ENCODE assay signal across 12 mouse cellular contexts in the genomic region with DNA sequence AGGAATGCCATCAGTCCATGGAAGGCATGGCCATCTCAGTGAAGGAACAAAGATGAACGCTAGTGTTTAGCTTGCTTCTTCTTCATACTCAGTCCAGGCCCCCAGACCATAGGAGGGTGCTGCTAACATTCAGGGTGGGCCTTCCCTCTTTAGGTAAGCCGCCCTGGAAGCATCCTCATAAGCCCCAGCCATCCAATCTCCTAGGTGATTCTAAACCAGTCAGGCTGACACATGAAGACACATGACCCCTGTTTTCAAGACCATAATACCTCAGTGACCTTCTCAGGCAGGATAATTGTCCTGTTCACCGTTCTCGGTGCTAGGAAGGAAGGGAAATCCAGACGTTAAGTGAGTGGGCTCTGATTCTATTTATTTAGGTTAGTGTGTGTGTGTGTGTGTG.
DNase-seq lines count a peak whose midpoint lies in the region; ATAC-seq and TF ChIP-seq lines count a peak whose summit lies in the region.
"Had no signal": no experiment of that assay in that cellular context is flagged by ENCODE, and none has a peak within 500 bp of the region (broad histone marks: within the 10 kb centered on the region; RNA-seq: fewer than 3 reads in every experiment).

No protein-coding gene starts in this region.

- H3K9ac ChIP-seq in heart, embryonic 12.5 days: peak overlapping the region; percentile 25; the same call in 1 of the 2 replicates
- no peak overlapping the region for H3K9ac ChIP-seq in lung, embryonic 16.5 days (ENCODE audit: low read length)
- H3K9ac ChIP-seq in heart, postnatal 0 days (replicated peaks; ENCODE audit: low read depth, low read length): no peak overlapping the region
- H3K9ac ChIP-seq in stomach, embryonic 14.5 days (replicated peaks; ENCODE audit: low read depth, low read length): no peak overlapping the region

- no peak for TF ChIP-seq CTCF in heart, postnatal 0 days (IDR thresholded peaks at IDR 0.05; ENCODE audit: low read depth)

- H3K9me3 ChIP-seq in heart, embryonic 12.5 days (replicated peaks): no peaks in the 10 kb centered on the region
- no peaks in the 10 kb centered on the region for H3K9me3 ChIP-seq in lung, embryonic 16.5 days (ENCODE audit: control insufficient read depth, low read length)
- no peaks in the 10 kb centered on the region for H3K9me3 ChIP-seq in heart, postnatal 0 days (replicated peaks; ENCODE audit: control insufficient read depth, low read length)
- H3K9me3 ChIP-seq in stomach, embryonic 14.5 days (ENCODE audit: control insufficient read depth, low read depth, low read length): no peaks in the 10 kb centered on the region
- H3K9me3 ChIP-seq: limb, embryonic 13.5 days; midbrain, embryonic 10.5 days had no signal

- no peak for DNase-seq in heart, postnatal 10 days
- no peak for DNase-seq in lung, postnatal 14 days
- DNase-seq in heart, postnatal 0 days (ENCODE audit: low spot score): no peak
- no peak for DNase-seq in layer of hippocampus, postnatal 36 days
- DNase-seq in left cerebral cortex, postnatal 25 days (ENCODE audit: low spot score in 2 of 2): no peak
- DNase-seq: cerebellum, postnatal 36 days; retina, postnatal 1 day had no signal

- TF ChIP-seq EP300 in heart, postnatal 0 days (IDR thresholded peaks at IDR 0.05; ENCODE audit: low read depth): no peak

- 67% methylated on average over 5 of the region's 5 CpGs for WGBS in heart, embryonic 12.5 days
- WGBS in lung, embryonic 16.5 days: 71% methylated on average over 5 of the region's 5 CpGs
- 66% methylated on average over 5 of the region's 5 CpGs for WGBS in heart, postnatal 0 days
- WGBS in stomach, embryonic 14.5 days: 64% methylated on average over 5 of the region's 5 CpGs

- no peak overlapping the region for H3K4me3 ChIP-seq in heart, embryonic 12.5 days
- H3K4me3 ChIP-seq in lung, embryonic 16.5 days (ENCODE audit: low read length): no peak overlapping the region
- H3K4me3 ChIP-seq in heart, postnatal 0 days (ENCODE audit: low read depth, low read length): no peak overlapping the region
- no peak overlapping the region for H3K4me3 ChIP-seq in stomach, embryonic 14.5 days (ENCODE audit: low read depth, low read length)

- intact Hi-C loops in heart, postnatal 10 days (cut with DNase I): loop anchor here (5.0 kb wide), 1 partner anchor 208 kb away; no protein-coding TSS in a partner anchor
- intact Hi-C loops in left cerebral cortex, postnatal 25 days (cut with DNase I): loop anchor here (1.0 to 5.0 kb wide), 2 partner anchors 62 to 120 kb away; no protein-coding TSS in a partner anchor

- H3K4me2 ChIP-seq in heart, embryonic 12.5 days: peak overlapping the region; percentile 74
- no peak overlapping the region for H3K4me2 ChIP-seq in lung, embryonic 16.5 days (ENCODE audit: low read depth, low read length)
- H3K4me2 ChIP-seq in heart, postnatal 0 days (ENCODE audit: low read depth, low read length): no peak overlapping the region
- peak overlapping the region; percentile 59 for H3K4me2 ChIP-seq in stomach, embryonic 14.5 days (replicated peaks; ENCODE audit: low read depth, low read length)

- no peak for ATAC-seq in heart, embryonic 12.5 days (ENCODE audit: insufficient number of reproducible peaks, low FRiP score)
- ATAC-seq in lung, embryonic 16.5 days (ENCODE audit: low read depth): no peak
- ATAC-seq in heart, postnatal 0 days (ENCODE audit: insufficient read depth, low read depth): no peak
- ATAC-seq in stomach, embryonic 14.5 days (ENCODE audit: insufficient number of reproducible peaks, insufficient read depth, low FRiP score, low read depth): no peak

- H3K27me3 ChIP-seq in heart, embryonic 12.5 days (replicated peaks): no peaks in the 10 kb centered on the region
- no peaks in the 10 kb centered on the region for H3K27me3 ChIP-seq in lung, embryonic 16.5 days (ENCODE audit: control insufficient read depth, insufficient read depth, low read depth, low read length)
- H3K27me3 ChIP-seq in heart, postnatal 0 days (ENCODE audit: control insufficient read depth, insufficient read depth, low read length): no peaks in the 10 kb centered on the region
- no peaks in the 10 kb centered on the region for H3K27me3 ChIP-seq in stomach, embryonic 14.5 days (ENCODE audit: control insufficient read depth, insufficient read depth, low read length)

- no peaks in the 10 kb centered on the region for H3K36me3 ChIP-seq in heart, embryonic 12.5 days
- no peaks in the 10 kb centered on the region for H3K36me3 ChIP-seq in lung, embryonic 16.5 days (ENCODE audit: control insufficient read depth, insufficient read depth, low read length)
- no peaks in the 10 kb centered on the region for H3K36me3 ChIP-seq in heart, postnatal 0 days (replicated peaks; ENCODE audit: control insufficient read depth, insufficient read depth, low read length)
- H3K36me3 ChIP-seq in stomach, embryonic 14.5 days (ENCODE audit: control insufficient read depth, insufficient read depth, low read length): no peaks in the 10 kb centered on the region
- H3K36me3 ChIP-seq: limb, embryonic 13.5 days; midbrain, embryonic 10.5 days had no signal

- peak overlapping the region; percentile 95 for H3K27ac ChIP-seq in heart, embryonic 12.5 days (ENCODE audit: poor library complexity, severe bottlenecking)
- peak overlapping the region; percentile 97 for H3K27ac ChIP-seq in lung, embryonic 16.5 days (ENCODE audit: low read length)
- H3K27ac ChIP-seq in heart, postnatal 0 days (ENCODE audit: low read depth): peak overlapping the region; percentile 89; the same call in 1 of the 2 replicates
- peak overlapping the region; percentile 94; the same call in 1 of the 2 replicates for H3K27ac ChIP-seq in stomach, embryonic 14.5 days (ENCODE audit: low read length)

- peaks cover 43% of the 10 kb centered on the region for H3K4me1 ChIP-seq in heart, embryonic 12.5 days (replicated peaks)
- peaks cover 41% of the 10 kb centered on the region for H3K4me1 ChIP-seq in lung, embryonic 16.5 days (replicated peaks; ENCODE audit: control insufficient read depth, insufficient read depth, low read length)
- peaks cover 32% of the 10 kb centered on the region for H3K4me1 ChIP-seq in heart, postnatal 0 days (ENCODE audit: control insufficient read depth, insufficient read depth)
- H3K4me1 ChIP-seq in stomach, embryonic 14.5 days (ENCODE audit: control insufficient read depth, insufficient read depth, low read length): peaks cover 36% of the 10 kb centered on the region

Comparison
In these comparisons a context has a peak if more than half of its experiments do, and no peak if none do; other contexts are left out.
1. H3K4me2 ChIP-seq: peak in heart, embryonic 12.5 days (single experiment) and stomach, embryonic 14.5 days (single experiment); none in lung, embryonic 16.5 days (single experiment) and heart, postnatal 0 days (single experiment).
2. Peak in every context shown above with its lines, with median percentiles within 50 percentile points of each other: H3K27ac ChIP-seq.